Mouse (Mus musculus) right cerebral cortex, postnatal 14 days (tissue): ENCODE data around the gene Tent5d.

Experiments
- DNase-seq: peaks from one replicate; pipeline ENCODE4 v3.0.0; 2022

Gene Tent5d

DNA sequence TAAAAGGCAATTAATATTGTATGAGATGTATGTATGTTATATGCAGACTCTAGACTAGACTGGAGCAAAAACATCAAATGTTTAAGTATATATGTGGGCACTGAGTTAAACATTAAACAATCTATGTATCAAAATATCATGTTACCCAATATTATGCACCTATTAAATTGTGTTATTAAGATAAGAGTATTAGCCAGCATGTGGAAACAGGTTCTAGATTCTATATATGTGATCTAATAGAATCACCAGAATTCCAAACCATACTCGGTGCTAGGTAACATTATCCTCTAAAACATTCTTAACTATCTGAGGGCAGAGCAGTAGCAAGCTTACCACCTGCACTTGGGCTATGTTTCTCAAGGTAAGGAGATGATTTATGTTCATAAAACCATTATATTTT lies at the start of gene Tent5d:
Gene Tent5d, plus strand, starts transcription at position 301 of the 400 bp plus-strand sequence.
- no peak for DNase-seq

DNA sequence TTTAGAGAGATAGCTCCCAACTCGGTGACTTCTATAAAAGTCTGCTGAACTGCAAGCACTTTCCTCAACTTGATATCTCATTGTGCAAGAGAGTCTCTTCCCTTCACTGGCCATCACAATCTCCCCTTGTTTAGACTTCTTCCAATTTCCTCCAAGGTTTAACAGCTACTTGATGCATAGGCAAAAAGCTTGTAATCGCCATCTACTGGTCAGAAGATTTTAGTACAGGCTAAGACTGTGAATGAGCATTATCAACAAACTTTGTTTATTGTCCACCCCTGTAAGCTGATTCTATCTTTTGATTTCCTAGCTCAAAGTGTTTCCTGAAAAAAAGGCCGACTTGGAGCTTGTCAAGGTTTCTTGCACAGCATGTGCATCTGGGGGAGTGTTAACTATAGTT lies 24.5 kb upstream of the Tent5d start:
- no peak for DNase-seq

DNA sequence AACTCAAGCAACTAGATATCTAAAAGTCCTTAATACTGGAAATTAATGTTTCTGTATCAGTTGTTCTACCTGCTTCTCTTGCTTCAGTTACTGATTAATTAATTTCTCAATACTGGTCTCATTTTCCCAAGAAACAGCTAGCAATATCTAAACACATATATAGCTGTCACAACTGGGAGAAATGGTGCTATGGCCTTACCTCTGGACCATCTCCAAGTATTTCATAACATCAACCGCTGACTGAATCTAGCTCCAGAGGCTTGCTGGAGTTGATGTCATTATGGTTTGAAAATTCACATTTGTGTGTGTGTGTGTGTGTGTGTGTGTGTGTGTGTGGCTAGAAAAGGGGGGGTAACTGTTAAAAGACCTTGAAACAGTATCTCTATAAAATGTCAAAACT lies 2.3 kb upstream of the Tent5d start:
- DNase-seq = no peak

DNA sequence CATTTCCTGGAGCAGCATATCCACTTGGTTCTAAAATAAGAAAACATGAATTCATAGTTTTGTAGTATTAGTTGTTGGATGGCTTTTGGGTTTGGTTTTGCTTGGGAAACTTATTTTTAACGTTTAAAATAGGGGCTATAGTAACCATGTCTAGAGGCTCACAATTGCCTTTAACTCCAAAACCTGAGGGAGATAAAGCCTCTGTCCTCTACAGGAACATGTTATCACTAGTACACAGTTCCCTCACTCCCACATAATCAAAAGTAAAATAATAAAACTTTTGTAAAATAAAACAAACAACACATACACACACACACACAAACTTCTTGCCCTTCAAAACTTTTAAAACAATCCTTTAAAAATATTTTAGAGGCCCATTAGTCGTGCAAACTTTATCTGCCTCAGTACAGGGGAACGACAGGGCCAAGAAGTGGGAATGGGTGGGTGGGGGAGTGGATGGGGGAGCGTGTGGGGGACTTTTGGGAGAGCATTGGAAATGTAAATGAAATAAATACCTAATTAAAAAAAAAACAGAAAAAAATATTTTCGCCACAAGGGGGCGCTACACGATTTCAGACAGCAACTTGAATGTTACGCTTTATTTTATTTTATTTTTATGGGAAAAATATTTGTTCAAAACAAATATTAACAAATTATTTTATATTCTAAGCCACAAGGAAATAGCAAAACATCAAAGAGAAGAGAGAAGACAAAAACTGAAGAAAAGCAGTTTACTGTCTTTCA lies 1.5 kb upstream of the Tent5d start:
- DNase-seq = no peak

DNA sequence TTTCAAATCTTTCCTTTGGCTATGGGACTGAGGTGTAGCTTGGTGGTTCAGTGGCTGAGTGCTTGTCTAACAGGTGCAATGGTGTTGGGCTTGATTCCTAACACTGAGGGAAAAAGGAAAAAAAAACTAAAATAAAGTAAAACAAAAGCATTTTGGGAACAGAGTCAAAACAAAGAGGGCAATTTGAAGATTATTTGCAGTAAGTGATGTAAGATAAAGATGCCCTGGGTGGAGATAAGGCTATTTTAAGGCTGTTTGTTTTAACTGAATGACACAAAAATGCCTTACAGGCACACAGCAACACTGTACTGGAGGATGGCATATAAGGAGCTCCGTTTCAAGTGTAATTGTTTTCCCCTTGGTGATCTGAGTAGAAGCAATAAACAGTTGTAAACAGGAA lies 3.4 kb downstream of the Tent5d start:
- no peak for DNase-seq

DNA sequence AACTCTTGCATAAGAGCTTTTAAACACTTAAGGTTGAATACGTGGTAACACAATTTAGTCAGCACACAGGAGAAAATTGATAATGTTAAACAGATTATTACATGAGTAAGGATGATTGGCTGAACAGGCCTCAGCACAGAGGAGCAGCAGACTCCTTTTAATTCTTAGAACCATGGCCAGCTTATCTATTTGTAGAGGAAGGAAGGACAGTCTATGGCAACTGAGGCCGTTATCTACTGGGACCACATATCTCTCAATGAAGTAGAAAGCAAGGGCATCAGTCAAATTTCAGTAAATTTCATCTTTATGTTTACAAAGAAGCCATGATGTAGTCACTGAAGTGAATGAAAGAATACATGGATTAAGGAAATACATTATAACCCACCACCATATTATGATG lies 4.5 kb downstream of the Tent5d start:
- DNase-seq = no peak

DNA sequence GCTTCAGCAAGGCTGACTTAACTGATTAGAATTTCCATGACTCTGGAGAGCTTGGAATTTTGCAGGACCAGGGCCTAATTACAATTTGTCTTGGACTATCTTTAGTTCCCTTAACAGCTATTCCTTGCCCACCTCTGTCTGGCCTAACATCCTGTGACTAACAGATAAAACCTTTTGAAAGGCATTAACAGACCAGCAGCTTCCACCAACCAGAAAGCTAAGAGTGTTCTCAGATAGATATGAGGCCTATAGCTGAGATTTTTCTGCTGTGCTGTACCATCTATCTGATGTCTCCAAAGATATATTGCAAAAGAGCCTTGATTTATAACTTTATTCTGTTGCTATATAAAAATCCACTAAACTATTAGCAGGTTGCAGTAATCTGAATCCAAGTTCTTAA lies 19.7 kb downstream of the Tent5d start:
- no peak for DNase-seq

DNA sequence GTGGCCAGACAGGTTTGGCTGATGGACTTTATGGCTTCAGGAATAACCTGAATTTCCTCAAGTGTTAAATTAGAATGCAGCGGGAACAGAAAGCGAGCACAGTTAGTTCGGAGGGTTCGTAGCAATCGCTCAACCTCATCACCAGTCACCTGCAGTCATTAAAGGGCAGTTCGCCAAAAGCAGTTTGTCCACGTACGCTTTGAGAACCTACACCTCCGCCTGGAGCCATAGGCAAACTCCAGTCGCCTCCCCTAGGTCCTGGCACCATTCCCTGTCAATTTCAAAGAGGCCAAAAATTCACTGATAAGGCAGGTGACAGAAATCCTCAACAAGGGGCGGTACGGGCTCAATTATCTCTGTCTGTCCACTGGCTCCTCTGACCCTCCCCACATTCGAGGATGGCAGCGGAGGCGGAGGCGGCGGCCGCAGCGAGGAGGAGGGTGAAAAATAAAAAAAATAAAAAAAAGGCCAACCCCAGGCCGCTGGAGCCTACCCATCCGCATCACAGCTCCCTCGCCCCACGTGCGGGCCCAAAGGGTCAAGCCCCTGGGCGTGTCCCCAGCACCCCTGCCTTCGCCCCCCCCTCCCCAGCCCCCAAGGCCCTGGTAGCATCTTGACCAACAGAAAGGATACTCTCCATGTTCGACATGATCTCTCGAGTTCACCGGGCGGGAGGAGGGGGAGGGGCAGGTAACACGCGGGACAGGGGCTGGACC lies 23.3 kb downstream of the Tent5d start:
- DNase-seq = no peak

DNA sequence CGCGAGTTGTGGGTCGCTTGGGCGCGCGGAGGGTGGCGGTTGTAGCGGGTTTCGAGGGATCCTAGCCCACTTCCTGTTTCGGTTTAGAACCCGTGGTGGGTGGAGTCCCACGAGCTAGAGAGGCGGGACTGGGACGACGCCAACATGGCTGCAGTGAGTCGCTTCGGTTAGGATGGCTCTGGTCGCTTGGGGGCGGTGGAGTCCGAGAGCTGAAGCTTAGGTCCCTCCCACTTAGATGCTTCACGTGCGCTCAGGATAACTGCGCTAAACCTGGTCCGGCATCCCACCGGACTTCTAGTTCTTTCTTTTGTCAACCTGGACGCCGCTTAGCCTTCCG lies 23.8 kb downstream of the Tent5d start, which contains the start of gene 2610002M06Rik:
Gene 2610002M06Rik, minus strand, starts transcription at position 117 of the 337 bp plus-strand sequence.
- peak; percentile 83 for DNase-seq

DNA sequence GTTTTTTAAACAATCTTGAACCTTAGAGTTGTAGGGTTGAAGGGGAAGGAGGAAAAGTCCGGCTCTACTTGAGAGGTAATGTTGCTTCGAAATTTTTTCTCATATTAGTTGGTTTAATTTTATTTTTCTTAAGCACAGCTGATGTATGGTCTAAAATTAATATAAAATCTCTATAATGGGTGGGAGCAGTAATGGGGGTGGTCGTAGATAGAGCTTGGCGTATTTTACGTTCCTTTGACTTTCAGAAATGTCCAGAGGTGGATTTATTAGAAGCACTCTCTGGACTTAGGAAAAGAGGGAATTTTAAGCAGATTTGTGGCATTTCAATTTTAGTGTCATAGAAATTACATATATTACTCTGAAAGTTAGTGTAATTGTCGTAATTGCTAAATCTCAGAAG lies 24.3 kb downstream of the Tent5d start:
- no peak for DNase-seq

DNA sequence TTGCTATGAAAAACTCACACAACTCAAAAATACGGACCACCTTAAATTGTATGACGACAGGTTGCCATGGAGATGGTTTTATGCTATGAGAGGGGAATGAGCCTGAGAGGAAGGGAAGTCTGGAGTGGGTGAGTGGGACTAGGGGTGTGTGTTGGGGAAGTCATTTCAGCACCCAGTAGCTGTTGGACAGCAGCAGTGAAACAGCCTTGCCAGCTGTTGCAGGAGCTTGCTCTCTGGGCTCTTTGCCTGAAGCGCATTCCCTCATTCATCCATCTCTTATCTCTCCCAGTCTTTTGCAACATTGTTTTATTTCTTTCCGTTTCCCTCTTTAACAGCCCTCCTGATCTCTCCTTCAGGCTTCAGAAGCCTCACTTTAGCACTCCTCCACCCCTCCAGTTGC lies 65.8 kb downstream of the Tent5d start:
- no peak for DNase-seq
